Mouse (Mus musculus) ES-Bruce4 (cell line): Measurements from ENCODE around the gene Slc39a13.

Experiments
- CTCF ChIP-seq: IDR thresholded peaks from one replicate; pipeline ENCODE4 v1.8.1; 2011; ENCODE audit warnings: low read depth, low read length
- EP300 ChIP-seq: IDR thresholded peaks from 2 replicates; pipeline ENCODE4 v1.6.1; 2011; ENCODE audit warnings: low read depth, low read length; ENCODE audit not compliant: insufficient read depth
- POLR2A ChIP-seq: IDR thresholded peaks from one replicate; pipeline ENCODE4 v1.8.1; 2011; ENCODE audit warnings: low read length; ENCODE audit not compliant: insufficient read depth

DNA sequence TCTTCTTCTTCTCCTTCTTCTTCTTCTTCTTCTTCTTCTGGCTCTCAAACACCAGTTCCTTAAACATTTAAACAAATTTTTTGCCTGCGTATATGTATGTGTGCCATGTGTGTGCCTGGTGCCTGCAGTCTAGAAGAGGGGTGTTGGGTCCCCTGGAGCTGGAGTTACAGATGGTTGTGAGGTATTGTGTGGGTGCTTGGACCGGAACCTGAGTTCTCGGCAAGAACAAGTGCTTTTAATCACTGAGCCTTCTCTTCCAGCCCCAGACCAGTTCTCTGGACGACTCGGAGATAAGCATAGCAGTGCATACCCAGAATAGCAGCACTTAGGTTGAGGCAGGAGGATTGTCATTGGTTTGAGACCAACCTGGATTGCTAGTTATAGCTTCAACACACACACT lies 46.6 kb upstream of the Slc39a13 start:
- TF ChIP-seq CTCF (no peak), POLR2A (no peak), EP300 (no peak)
